Mouse (Mus musculus): Measurements from ENCODE around the gene Rcl1.

The Rcl1 gene

GRCm38 (mm10) chr19:29155552-29155951 lies 54.4 kb downstream of the Rcl1 start:
- no peak for DNase-seq

GRCm38 (mm10) chr19:29156417-29156816 lies 55.2 kb downstream of the Rcl1 start:
- no peak for DNase-seq

- DNase-seq = no peak
Measured at GRCm38 (mm10) chr19:29157678-29158466, 56.7 kb downstream of the Rcl1 start.

DNA sequence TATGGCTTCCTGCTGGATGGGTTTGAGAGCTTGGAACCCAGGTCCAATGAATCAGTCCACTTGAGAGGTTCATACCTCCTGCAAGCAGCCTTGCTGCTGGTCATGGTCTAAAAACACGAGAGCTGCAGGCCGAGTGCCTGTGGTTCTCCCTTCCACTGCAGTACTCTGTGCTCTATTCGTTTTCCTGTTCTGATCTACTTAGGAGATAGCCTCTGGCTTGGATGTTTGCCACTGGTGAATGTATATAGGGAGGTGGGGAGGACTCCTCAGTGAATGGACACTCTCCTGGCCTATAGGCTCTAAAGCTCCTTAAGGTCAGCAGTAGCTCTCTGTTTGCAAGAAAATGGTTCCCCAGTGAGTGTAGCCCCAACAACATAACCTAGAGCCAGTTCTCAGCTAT lies 57.3 kb downstream of the Rcl1 start:
- DNase-seq = no peak

DNA sequence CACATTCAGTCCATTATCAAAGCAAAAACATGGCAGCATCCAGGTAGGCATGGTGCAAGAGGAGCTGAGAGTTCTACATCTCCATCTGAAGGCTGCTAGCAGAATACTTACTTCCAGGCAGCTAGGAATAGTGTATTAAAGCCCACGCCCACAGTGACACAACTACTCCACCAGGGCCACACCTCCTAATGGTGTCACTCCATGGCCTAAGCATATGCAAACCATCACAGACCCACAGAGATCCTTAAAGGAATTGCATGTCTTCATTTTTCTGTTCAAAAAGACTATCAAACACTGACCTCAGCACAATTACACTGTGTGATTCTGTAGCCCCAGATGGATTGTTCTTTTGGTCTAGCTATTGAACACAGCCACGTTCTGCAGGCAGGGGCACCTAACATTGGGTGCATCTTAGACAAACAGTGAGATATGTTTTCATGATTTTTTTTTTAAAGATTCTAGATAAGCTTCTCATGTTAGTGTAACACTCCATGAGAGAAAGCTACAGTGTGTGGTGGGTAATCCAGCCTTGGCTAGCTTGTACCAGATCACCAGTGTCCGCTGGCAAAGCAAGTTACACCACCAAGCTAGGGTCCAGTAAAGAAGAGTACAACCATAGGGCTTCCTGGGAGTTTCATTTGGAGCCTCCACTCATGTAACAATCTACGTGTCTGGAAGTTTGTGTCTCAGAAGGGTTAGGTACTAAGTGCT lies 62.8 kb downstream of the Rcl1 start:
- no peak for DNase-seq

- no peak for DNase-seq
Measured at GRCm38 (mm10) chr19:29164528-29165166, 63.5 kb downstream of the Rcl1 start.

DNA sequence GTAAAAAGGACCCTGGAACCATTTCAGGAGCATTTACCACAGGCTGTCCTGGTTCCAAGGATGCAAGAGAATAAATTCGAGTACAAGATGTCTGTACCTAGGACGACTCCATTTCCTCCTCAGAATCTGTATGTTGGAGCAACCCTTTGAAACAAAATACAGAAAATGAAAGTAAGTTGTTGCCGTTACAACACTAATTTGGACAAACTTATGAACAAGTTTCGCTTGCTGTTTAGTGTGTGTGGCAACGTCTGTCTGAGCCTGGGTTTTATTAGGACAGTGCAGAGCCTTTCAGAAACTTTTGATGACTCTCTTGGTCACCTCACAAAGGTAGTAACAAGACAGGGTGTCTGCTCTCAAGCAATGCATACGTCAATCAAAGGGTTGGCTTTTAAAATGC lies 66.8 kb downstream of the Rcl1 start:
- DNase-seq = no peak

DNA sequence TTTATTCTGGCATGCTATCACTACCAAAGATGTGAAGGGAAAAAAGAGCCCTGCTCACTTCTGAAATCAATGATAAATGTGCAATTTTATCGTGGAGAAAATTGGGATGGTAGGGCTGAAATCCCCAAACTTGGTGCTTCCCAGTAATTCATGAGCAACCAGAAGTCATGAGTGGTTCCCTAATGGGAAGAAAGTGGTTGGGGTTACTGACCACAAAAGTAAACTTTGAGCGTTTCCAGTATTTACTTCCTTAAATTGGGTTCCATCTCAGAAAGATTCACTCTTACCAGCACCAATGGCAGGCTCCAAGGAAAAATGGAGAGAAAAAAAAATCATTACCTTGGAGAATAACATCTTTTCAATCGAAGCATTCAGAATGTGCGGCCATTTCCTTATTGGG lies 79.2 kb downstream of the Rcl1 start:
- no peak for DNase-seq

- DNase-seq = no peak
Measured at GRCm38 (mm10) chr19:29182166-29182565, 81.0 kb downstream of the Rcl1 start.

- DNase-seq = no peak
Measured at GRCm38 (mm10) chr19:29185122-29185521, 83.9 kb downstream of the Rcl1 start.

DNA sequence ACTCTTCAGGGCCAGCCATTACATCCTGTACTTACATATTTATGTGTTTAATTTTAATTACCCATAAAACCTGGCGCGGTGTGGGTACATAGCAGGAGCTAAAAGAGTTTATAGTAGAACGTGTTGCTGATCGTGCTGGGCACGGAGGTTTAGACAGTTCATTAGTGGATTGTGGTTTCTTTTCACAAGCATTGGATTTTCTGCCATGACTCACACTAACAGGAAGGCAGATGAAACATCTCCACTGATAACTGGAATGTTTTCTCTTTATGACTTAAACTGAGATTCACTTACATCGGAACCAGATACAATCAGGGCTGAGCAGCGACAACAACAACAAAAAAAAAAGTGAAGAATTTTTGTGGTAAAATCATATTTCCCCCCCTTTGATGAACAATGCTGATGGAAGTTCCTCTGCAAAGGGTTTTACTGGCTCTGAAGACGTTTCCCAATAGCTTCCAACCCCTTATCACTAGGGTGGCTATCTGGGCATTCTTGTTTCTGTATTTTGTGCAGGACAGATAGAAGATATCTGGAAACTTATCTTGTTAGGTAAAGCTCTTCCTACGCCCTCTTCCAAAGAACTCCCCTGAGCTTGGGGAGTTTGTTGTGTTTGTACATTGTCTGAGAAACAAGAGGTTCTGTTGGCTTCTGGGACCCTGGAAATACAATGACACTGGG lies 84.5 kb downstream of the Rcl1 start:
- no peak for DNase-seq

GRCm38 (mm10) chr19:29188879-29189278 lies 87.7 kb downstream of the Rcl1 start:
- DNase-seq = no peak

Measured in cerebellum, postnatal 25 days (tissue).